Mouse (Mus musculus) natural killer cell, adult 2 months (primary cell): ENCODE measurements around the gene Fam50b.

Experiments
- DNase-seq, 2 experiments: peaks; one replicate each; pipeline ENCODE4 v3.0.0; 2022; ENCODE audit warnings: low spot score in 2 of 2

Fam50b gene

GRCm38 (mm10) chr13:34793066-34793465 is 58.4 kb downstream of the Fam50b start:
- no peak for DNase-seq

- peak; percentile 38 to 69 for DNase-seq
These were observed 59.2 kb downstream of the Fam50b start for GRCm38 (mm10) chr13:34793816-34794215.

GRCm38 (mm10) chr13:34794426-34794825 is 59.8 kb downstream of the Fam50b start:
- no peak for DNase-seq
